Mouse (Mus musculus): ENCODE results near the gene Tprgl. TPM values are rescaled to one million over a fixed set of nuclear protein-coding genes. Genes with fewer than 3 reads are reported as not detected.

The Tprgl gene
- polyA plus RNA-seq (2016; fragmentation: Nextera tagmentation; extraction: Ambion mirVana), result 120 and 129 TPM in 2 replicates

GRCm38 (mm10) chr4:154160538-154161390 lies at the start of gene Tprgl:
Gene Tprgl (minus strand): TSS chr4:154160666.
- H3K36me3 ChIP-seq, result peaks cover 31% of the 10 kb centered on the region
- no peaks in the 10 kb centered on the region for H3K27me3 ChIP-seq (ENCODE audit: low read depth, poor library complexity, severe bottlenecking)
- peak within 1 kb of the TSS; percentile 94 for H3K4me3 ChIP-seq
- H3K9me3 ChIP-seq (replicated peaks), result no peaks in the 10 kb centered on the region
- WGBS, result 1% methylated on average over 75 of the region's 75 CpGs
- H3K4me1 ChIP-seq, result peaks cover 28% of the 10 kb centered on the region
- peak; percentile 98 for DNase-seq (ENCODE audit: low spot score)
- peak within 1 kb of the TSS; percentile 85 for H3K27ac ChIP-seq (replicated peaks)

GRCm38 (mm10) chr4:154209825-154210224 lies 49.4 kb upstream of the Tprgl start:
- Histone ChIP-seq H3K4me3 (no peak overlapping the region), H3K27ac (replicated peaks) (0 out of 2 replicates have a peak overlapping the region, but pooled peaks have one; percentile 10), H3K36me3 (0 out of 2 replicates have a peak, but pooled peaks cover 5% of the 10 kb centered on the region), H3K27me3 (ENCODE audit: low read depth, poor library complexity, severe bottlenecking) (no peaks in the 10 kb centered on the region), H3K9me3 (replicated peaks) (no peaks in the 10 kb centered on the region), H3K4me1 (peaks cover 21% of the 10 kb centered on the region)
- no peak for DNase-seq (ENCODE audit: low spot score)
- 19% methylated on average over 3 of the region's 3 CpGs for WGBS

- WGBS, result 72% methylated on average over 6 of the region's 6 CpGs
- Histone ChIP-seq H3K36me3 (0 out of 2 replicates have a peak, but pooled peaks cover 5% of the 10 kb centered on the region), H3K27me3 (ENCODE audit: low read depth, poor library complexity, severe bottlenecking) (no peaks in the 10 kb centered on the region), H3K4me1 (peaks cover 20% of the 10 kb centered on the region), H3K27ac (replicated peaks) (0 out of 2 replicates have a peak overlapping the region, but pooled peaks have one; percentile 18), H3K9me3 (replicated peaks) (no peaks in the 10 kb centered on the region), H3K4me3 (no peak overlapping the region)
- no peak for DNase-seq (ENCODE audit: low spot score)
Measured at GRCm38 (mm10) chr4:154209054-154209453, 48.6 kb upstream of the Tprgl start.

- H3K27me3 ChIP-seq (ENCODE audit: low read depth, poor library complexity, severe bottlenecking), result no peaks in the 10 kb centered on the region
- H3K4me3 ChIP-seq, result no peak overlapping the region
- 19% methylated on average over 5 of the region's 5 CpGs for WGBS
- 0 out of 2 replicates have a peak, but pooled peaks cover 5% of the 10 kb centered on the region for H3K36me3 ChIP-seq
- peak; percentile 71 for DNase-seq (ENCODE audit: low spot score)
- no peaks in the 10 kb centered on the region for H3K9me3 ChIP-seq (replicated peaks)
- H3K27ac ChIP-seq (replicated peaks), result no peak overlapping the region
- peaks cover 13% of the 10 kb centered on the region for H3K4me1 ChIP-seq
Measured at GRCm38 (mm10) chr4:154207261-154207660, 46.8 kb upstream of the Tprgl start.

- no peaks in the 10 kb centered on the region for H3K36me3 ChIP-seq
- peaks cover 22% of the 10 kb centered on the region for H3K4me1 ChIP-seq
- no peaks in the 10 kb centered on the region for H3K27me3 ChIP-seq (ENCODE audit: low read depth, poor library complexity, severe bottlenecking)
- peak overlapping the region; percentile 17; the same call in 1 of the 2 replicates for H3K27ac ChIP-seq (replicated peaks)
- H3K9me3 ChIP-seq (replicated peaks), result no peaks in the 10 kb centered on the region
- WGBS, result 83% methylated on average over 5 of the region's 5 CpGs
- H3K4me3 ChIP-seq, result no peak overlapping the region
- DNase-seq (ENCODE audit: low spot score), result no peak
Measured at GRCm38 (mm10) chr4:154205392-154205791, 44.9 kb upstream of the Tprgl start.

- no peaks in the 10 kb centered on the region for H3K27me3 ChIP-seq (ENCODE audit: low read depth, poor library complexity, severe bottlenecking)
- no peaks in the 10 kb centered on the region for H3K9me3 ChIP-seq (replicated peaks)
- H3K36me3 ChIP-seq, result no peaks in the 10 kb centered on the region
- DNase-seq (ENCODE audit: low spot score), result no peak
- no peak overlapping the region for H3K4me3 ChIP-seq
- peaks cover 18% of the 10 kb centered on the region for H3K4me1 ChIP-seq
- 82% methylated on average over 7 of the region's 7 CpGs for WGBS
- H3K27ac ChIP-seq (replicated peaks), result peak overlapping the region; percentile 17
Measured at GRCm38 (mm10) chr4:154204532-154204931, 44.1 kb upstream of the Tprgl start.

- no peak overlapping the region for H3K27ac ChIP-seq (replicated peaks)
- H3K4me3 ChIP-seq, result no peak overlapping the region
- H3K36me3 ChIP-seq, result no peaks in the 10 kb centered on the region
- DNase-seq (ENCODE audit: low spot score), result no peak
- no peaks in the 10 kb centered on the region for H3K27me3 ChIP-seq (ENCODE audit: low read depth, poor library complexity, severe bottlenecking)
- H3K9me3 ChIP-seq (replicated peaks), result no peaks in the 10 kb centered on the region
- H3K4me1 ChIP-seq, result peaks cover 40% of the 10 kb centered on the region
- 88% methylated on average over 5 of the region's 5 CpGs for WGBS
Measured at GRCm38 (mm10) chr4:154201511-154201910, 41.0 kb upstream of the Tprgl start.

- H3K4me3 ChIP-seq, result peak overlapping the region; percentile 33
- 21% methylated on average over 7 of the region's 7 CpGs for WGBS
- DNase-seq (ENCODE audit: low spot score), result peak; percentile 55
Measured at GRCm38 (mm10) chr4:154198377-154198961, 38.0 kb upstream of the Tprgl start.

GRCm38 (mm10) chr4:154197961-154198360 lies 37.5 kb upstream of the Tprgl start:
- 52% methylated on average over 6 of the region's 6 CpGs for WGBS
- Histone ChIP-seq H3K27ac (replicated peaks) (peak overlapping the region; percentile 90), H3K27me3 (ENCODE audit: low read depth, poor library complexity, severe bottlenecking) (no peaks in the 10 kb centered on the region), H3K4me1 (peaks cover 40% of the 10 kb centered on the region), H3K36me3 (no peaks in the 10 kb centered on the region), H3K9me3 (replicated peaks) (no peaks in the 10 kb centered on the region), H3K4me3 (no peak overlapping the region)
- no peak for DNase-seq (ENCODE audit: low spot score)

More at GRCm38 (mm10) chr4:154198377-154198961, 38.0 kb upstream of the Tprgl start:
- no peaks in the 10 kb centered on the region for H3K27me3 ChIP-seq (ENCODE audit: low read depth, poor library complexity, severe bottlenecking)
- H3K27ac ChIP-seq (replicated peaks), result peak overlapping the region; percentile 90
- H3K4me1 ChIP-seq, result peaks cover 40% of the 10 kb centered on the region
- no peaks in the 10 kb centered on the region for H3K9me3 ChIP-seq (replicated peaks)
- H3K36me3 ChIP-seq, result no peaks in the 10 kb centered on the region

GRCm38 (mm10) chr4:154188948-154189347 lies 28.5 kb upstream of the Tprgl start:
- H3K27ac ChIP-seq (replicated peaks), result no peak overlapping the region
- peaks cover 4% of the 10 kb centered on the region; the same call in 1 of the 2 replicates for H3K4me1 ChIP-seq
- DNase-seq (ENCODE audit: low spot score), result no peak
- no peaks in the 10 kb centered on the region for H3K9me3 ChIP-seq (replicated peaks)
- no peak overlapping the region for H3K4me3 ChIP-seq
- H3K36me3 ChIP-seq, result peaks cover 23% of the 10 kb centered on the region
- no peaks in the 10 kb centered on the region for H3K27me3 ChIP-seq (ENCODE audit: low read depth, poor library complexity, severe bottlenecking)
- 76% methylated on average over 8 of the region's 8 CpGs for WGBS

- WGBS, result 87% methylated on average over 11 of the region's 11 CpGs
- Histone ChIP-seq H3K9me3 (replicated peaks) (no peaks in the 10 kb centered on the region), H3K36me3 (peaks cover 31% of the 10 kb centered on the region), H3K27ac (replicated peaks) (no peak overlapping the region), H3K27me3 (ENCODE audit: low read depth, poor library complexity, severe bottlenecking) (no peaks in the 10 kb centered on the region), H3K4me3 (no peak overlapping the region), H3K4me1 (peaks cover 4% of the 10 kb centered on the region; the same call in 1 of the 2 replicates)
- no peak for DNase-seq (ENCODE audit: low spot score)
Measured at GRCm38 (mm10) chr4:154186002-154186537, 25.6 kb upstream of the Tprgl start.

GRCm38 (mm10) chr4:154185001-154185400 lies 24.5 kb upstream of the Tprgl start:
- WGBS, result 77% methylated on average over 5 of the region's 5 CpGs
- H3K27me3 ChIP-seq (ENCODE audit: low read depth, poor library complexity, severe bottlenecking), result no peaks in the 10 kb centered on the region
- peaks cover 4% of the 10 kb centered on the region; the same call in 1 of the 2 replicates for H3K4me1 ChIP-seq
- H3K4me3 ChIP-seq, result no peak overlapping the region
- no peak for DNase-seq (ENCODE audit: low spot score)
- H3K36me3 ChIP-seq, result peaks cover 30% of the 10 kb centered on the region
- no peaks in the 10 kb centered on the region for H3K9me3 ChIP-seq (replicated peaks)
- H3K27ac ChIP-seq (replicated peaks), result no peak overlapping the region

Measured in midbrain, embryonic 10.5 days (tissue).